Mouse (Mus musculus): ENCODE data around the gene Hhex.

The Hhex gene

GRCm38 (mm10) chr19:37434263-37434951 lies at the start of gene Hhex:
Hhex (plus strand) TSS chr19:37434810.
- DNase-seq: peak; percentile 38

- no peak for DNase-seq
Observed at GRCm38 (mm10) chr19:37386126-37386525, 48.5 kb upstream of the Hhex start.

GRCm38 (mm10) chr19:37391869-37392268 lies 42.7 kb upstream of the Hhex start:
- DNase-seq: no peak

GRCm38 (mm10) chr19:37396279-37396678 lies 38.3 kb upstream of the Hhex start:
- no peak for DNase-seq

- no peak for DNase-seq
Observed at GRCm38 (mm10) chr19:37400936-37401335, 33.7 kb upstream of the Hhex start.

- DNase-seq: no peak
Observed at GRCm38 (mm10) chr19:37418294-37418693, 16.3 kb upstream of the Hhex start.

GRCm38 (mm10) chr19:37419613-37420012 lies 15.0 kb upstream of the Hhex start:
- peak; percentile 25 for DNase-seq

GRCm38 (mm10) chr19:37428589-37428988 lies 6.0 kb upstream of the Hhex start:
- no peak for DNase-seq

- no peak for DNase-seq
Observed at GRCm38 (mm10) chr19:37431139-37431756, 3.4 kb upstream of the Hhex start.

- DNase-seq: no peak
Observed at GRCm38 (mm10) chr19:37432868-37433570, 1.6 kb upstream of the Hhex start.

- peak; percentile 6 for DNase-seq
Observed at GRCm38 (mm10) chr19:37433895-37434262, 731 bp upstream of the Hhex start.

GRCm38 (mm10) chr19:37435041-37435852 lies 637 bp downstream of the Hhex start:
- peak; percentile 14 for DNase-seq

- DNase-seq: no peak
Observed at GRCm38 (mm10) chr19:37435853-37436174, 1.2 kb downstream of the Hhex start.

- DNase-seq: no peak
Observed at GRCm38 (mm10) chr19:37436514-37437288, 2.1 kb downstream of the Hhex start.

- no peak for DNase-seq
Observed at GRCm38 (mm10) chr19:37437289-37437606, 2.6 kb downstream of the Hhex start.

GRCm38 (mm10) chr19:37440181-37440580 lies 5.6 kb downstream of the Hhex start:
- no peak for DNase-seq

GRCm38 (mm10) chr19:37440708-37441475 lies 6.3 kb downstream of the Hhex start:
- DNase-seq: no peak

GRCm38 (mm10) chr19:37442524-37443286 lies 8.1 kb downstream of the Hhex start:
- DNase-seq: no peak

GRCm38 (mm10) chr19:37443631-37444140 lies 9.1 kb downstream of the Hhex start:
- no peak for DNase-seq

- DNase-seq: no peak
Observed at GRCm38 (mm10) chr19:37448212-37448611, 13.6 kb downstream of the Hhex start.

GRCm38 (mm10) chr19:37449246-37449645 lies 14.6 kb downstream of the Hhex start:
- no peak for DNase-seq

Data from right cerebral cortex, postnatal 4 days (tissue).